Mouse (Mus musculus): ENCODE results near the gene Carmil1.

DNA sequence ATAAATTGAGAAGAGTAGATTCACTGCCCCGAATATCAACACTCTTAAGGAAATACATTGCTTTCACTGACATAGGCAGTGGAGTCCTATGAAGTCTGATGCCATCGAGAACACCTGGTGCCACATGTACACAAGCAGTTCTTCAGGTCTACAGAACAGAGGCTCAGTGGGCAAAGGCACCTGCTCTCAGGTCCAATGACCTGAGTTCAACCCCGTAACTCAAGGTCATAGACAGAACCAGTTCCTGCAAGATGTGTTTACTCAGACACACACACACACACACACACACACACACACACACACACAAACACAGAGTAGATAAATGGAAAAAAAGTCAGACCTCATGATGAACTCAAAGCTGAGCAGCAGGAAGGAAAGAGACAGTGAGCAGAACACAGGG lies 173.5 kb downstream of the Carmil1 start:
- TF ChIP-seq GATA1 (IDR thresholded peaks at IDR 0.05; ENCODE audit: borderline replicate concordance, low read length) = no peak
- no peak for TF ChIP-seq FLI1 (IDR thresholded peaks at IDR 0.05; ENCODE audit: low read length)
